Mouse (Mus musculus): ENCODE measurements around the gene Dpp8.

DNA sequence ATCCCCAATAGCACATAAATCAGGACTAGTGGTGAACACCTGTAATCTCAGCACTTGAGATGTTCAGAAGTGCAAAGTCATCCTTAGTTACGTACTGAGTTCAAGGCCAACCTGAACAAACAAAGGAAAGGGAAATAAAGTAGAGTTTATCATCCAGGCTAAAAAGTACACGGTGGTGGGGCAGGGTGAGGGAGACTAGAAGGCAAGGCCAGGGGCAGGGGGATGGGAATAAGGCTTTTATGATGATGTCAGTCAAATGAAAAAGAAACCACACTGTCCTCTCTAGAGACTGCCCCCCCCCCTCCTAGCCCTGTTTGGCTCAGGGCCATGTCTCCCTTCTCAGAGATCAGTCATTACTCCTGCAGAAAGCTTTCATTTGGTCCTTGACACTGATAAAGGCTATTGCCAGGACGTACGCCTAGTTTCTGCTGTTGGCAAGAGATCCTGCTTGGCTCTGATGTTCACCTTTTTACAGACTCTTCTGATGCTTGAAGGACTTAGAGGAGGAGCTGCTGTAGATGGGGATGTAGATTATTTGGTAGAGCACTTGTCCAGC is 9.6 kb upstream of the Dpp8 start:
- no peak for TF ChIP-seq POLR2A (IDR thresholded peaks at IDR 0.05; ENCODE audit: low read depth, low read length)
- TF ChIP-seq E2F4 (IDR thresholded peaks at IDR 0.05; ENCODE audit: insufficient replicate concordance, low read depth, low read length) = no peak
- no peak for TF ChIP-seq MAX (IDR thresholded peaks at IDR 0.05; ENCODE audit: low read length)
- TF ChIP-seq ZC3H11A (IDR thresholded peaks at IDR 0.05; ENCODE audit: low read depth, low read length) = no peak
- no peak for TF ChIP-seq CTCF (conservative IDR thresholded peaks at IDR 0.05 in 1 of 2, IDR thresholded peaks at IDR 0.05 in 1 of 2; ENCODE audit: low read depth in 2 of 2, low read length in 2 of 2)
